Mouse (Mus musculus) gastrocnemius, postnatal 10 days (tissue): ENCODE results near the gene Tmem222. TPM values are rescaled to one million over a fixed set of nuclear protein-coding genes. Genes with fewer than 3 reads are reported as not detected.

Experiments
- DNase-seq: peaks from one replicate; pipeline ENCODE4 v3.0.0; 2021; ENCODE audit warnings: mixed read lengths
- total RNA-seq, 2 experiments: library from RNA; stranded (reverse); gene quantifications; 2 replicates each; pipeline ENCODE4 v1.2.3; 2021

Tmem222 gene
- total RNA-seq, 2 experiments from 2014 or later = 23.6 to 25.9 TPM

- DNase-seq = peak; percentile 47
Measured at GRCm38 (mm10) chr4:133251214-133251613, 26.4 kb downstream of the Tmem222 start.

- DNase-seq = peak; percentile 93
Measured at GRCm38 (mm10) chr4:133250609-133251008, 27.0 kb downstream of the Tmem222 start.

- no peak for DNase-seq
Measured at GRCm38 (mm10) chr4:133247806-133248449, 29.7 kb downstream of the Tmem222 start.

GRCm38 (mm10) chr4:133247072-133247471 is 30.5 kb downstream of the Tmem222 start:
- no peak for DNase-seq

- DNase-seq = no peak
Measured at GRCm38 (mm10) chr4:133244289-133244688, 33.3 kb downstream of the Tmem222 start.

GRCm38 (mm10) chr4:133243538-133243937 is 34.1 kb downstream of the Tmem222 start:
- DNase-seq = no peak

- no peak for DNase-seq
Measured at GRCm38 (mm10) chr4:133242710-133243109, 34.9 kb downstream of the Tmem222 start.

GRCm38 (mm10) chr4:133241910-133242309 is 35.7 kb downstream of the Tmem222 start:
- no peak for DNase-seq

- DNase-seq = peak; percentile 88
Measured at GRCm38 (mm10) chr4:133240934-133241908, 36.4 kb downstream of the Tmem222 start.

- DNase-seq = peak; percentile 42
Measured at GRCm38 (mm10) chr4:133240490-133240921, 37.1 kb downstream of the Tmem222 start, which contains the start of gene Map3k6. TSS of gene Map3k6 (plus strand) at chr4:133240818.

GRCm38 (mm10) chr4:133237911-133238310 is 39.7 kb downstream of the Tmem222 start:
- no peak for DNase-seq

GRCm38 (mm10) chr4:133235415-133235814 is 42.2 kb downstream of the Tmem222 start:
- DNase-seq = no peak

- no peak for DNase-seq
Measured at GRCm38 (mm10) chr4:133234771-133235170, 42.8 kb downstream of the Tmem222 start.

- no peak for DNase-seq
Measured at GRCm38 (mm10) chr4:133233285-133233976, 44.2 kb downstream of the Tmem222 start.

- DNase-seq = no peak
Measured at GRCm38 (mm10) chr4:133229582-133229981, 48.0 kb downstream of the Tmem222 start.

- DNase-seq = no peak
Measured at GRCm38 (mm10) chr4:133227636-133228035, 50.0 kb downstream of the Tmem222 start.

GRCm38 (mm10) chr4:133226073-133226472 is 51.5 kb downstream of the Tmem222 start:
- DNase-seq = no peak

- no peak for DNase-seq
Measured at GRCm38 (mm10) chr4:133223875-133224274, 53.7 kb downstream of the Tmem222 start.

GRCm38 (mm10) chr4:133221701-133222100 is 55.9 kb downstream of the Tmem222 start:
- no peak for DNase-seq

GRCm38 (mm10) chr4:133220656-133221055 is 56.9 kb downstream of the Tmem222 start:
- DNase-seq = no peak

- no peak for DNase-seq
Measured at GRCm38 (mm10) chr4:133218745-133219144, 58.8 kb downstream of the Tmem222 start.

GRCm38 (mm10) chr4:133217641-133218040 is 60.0 kb downstream of the Tmem222 start:
- peak; percentile 68 for DNase-seq
